Mouse (Mus musculus) right cerebral cortex, postnatal 36 days (tissue): ENCODE measurements at regions not wholly inside any gene's neighbourhood (a gene's known extent, or its start where the extent isn't known, plus 50 kb on each side); places are given as distances from the start of the nearest gene placed in this dataset.

Source experiments
- DNase-seq, 2 experiments: peaks; one replicate each; pipeline ENCODE4 v3.0.0; 2022; ENCODE audit warnings: low spot score in 2 of 2, mixed read lengths in 1 of 2

DNA sequence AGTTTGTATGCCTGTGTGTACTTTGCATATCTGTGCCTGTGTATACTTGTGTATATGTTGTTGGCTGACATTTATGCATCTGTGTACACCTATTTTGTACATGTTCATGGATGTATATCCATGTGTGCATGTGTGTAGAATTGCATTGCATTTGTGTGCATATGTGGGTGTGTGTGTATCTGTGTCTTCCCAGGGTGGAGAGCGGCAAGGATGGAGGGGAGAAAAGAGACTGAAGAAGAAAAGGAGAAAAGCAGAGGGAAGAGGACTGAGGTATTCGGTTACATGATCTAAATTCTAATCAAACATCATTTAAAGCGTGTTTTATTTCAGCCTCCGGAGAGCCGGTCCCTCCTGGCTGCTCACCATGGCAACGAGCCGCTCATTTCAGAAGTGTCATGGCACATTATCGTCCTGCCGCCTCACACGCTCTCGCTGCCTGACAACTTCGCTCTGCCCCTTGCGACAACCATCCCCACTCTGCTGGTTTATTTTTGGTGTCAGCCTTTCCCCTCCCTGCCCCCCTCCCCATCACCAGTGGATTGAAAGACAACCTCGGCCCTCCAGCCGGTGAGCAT lies 58.6 kb downstream of the Mrm1 start:
- peak; percentile 65 to 77 for DNase-seq

DNA sequence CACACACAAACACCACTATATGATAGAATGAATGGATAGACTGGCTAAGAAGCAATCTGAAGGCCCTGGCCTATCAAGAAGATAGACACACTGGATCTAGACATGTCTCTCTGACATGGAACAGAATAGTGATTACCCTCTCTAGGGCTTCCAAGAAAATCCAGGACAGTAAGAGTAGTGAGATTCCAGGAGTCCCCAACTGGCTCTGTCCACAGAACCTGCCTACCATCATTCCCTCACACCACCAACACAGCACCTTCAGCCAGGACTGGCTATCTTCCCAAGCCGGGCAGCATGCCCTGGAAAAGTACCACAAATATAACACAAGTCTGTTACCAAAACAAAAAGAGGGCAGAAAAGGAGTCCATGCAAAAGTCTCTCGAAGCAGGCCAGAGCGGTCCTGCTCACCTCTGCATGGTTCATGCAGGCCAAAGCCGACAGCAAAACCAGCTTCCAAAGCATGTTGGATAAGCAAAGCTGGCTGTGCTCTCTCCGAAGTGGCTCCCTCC lies 59.8 kb downstream of the Mrm1 start:
- peak; percentile 36 to 56 for DNase-seq

DNA sequence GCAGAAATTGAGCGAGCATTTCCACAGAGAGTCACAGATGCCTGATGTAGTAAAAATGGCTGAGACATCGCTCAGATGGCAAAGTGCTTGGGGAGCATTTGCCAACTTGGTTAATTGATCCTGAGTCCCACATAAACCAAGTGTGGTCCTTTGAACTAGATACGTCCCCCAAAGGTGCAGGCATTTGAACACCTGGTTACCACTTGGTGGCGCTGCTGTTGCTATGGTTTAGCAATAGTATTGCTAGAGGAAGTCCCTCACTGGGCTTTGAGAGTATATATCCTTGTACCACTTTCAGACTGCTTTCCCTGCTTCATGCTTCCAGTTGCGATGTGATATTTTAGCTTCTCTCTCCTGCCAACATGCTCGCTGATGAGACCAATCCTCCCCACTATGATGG lies 67.3 kb downstream of the Mrm1 start:
- no peak for DNase-seq

DNA sequence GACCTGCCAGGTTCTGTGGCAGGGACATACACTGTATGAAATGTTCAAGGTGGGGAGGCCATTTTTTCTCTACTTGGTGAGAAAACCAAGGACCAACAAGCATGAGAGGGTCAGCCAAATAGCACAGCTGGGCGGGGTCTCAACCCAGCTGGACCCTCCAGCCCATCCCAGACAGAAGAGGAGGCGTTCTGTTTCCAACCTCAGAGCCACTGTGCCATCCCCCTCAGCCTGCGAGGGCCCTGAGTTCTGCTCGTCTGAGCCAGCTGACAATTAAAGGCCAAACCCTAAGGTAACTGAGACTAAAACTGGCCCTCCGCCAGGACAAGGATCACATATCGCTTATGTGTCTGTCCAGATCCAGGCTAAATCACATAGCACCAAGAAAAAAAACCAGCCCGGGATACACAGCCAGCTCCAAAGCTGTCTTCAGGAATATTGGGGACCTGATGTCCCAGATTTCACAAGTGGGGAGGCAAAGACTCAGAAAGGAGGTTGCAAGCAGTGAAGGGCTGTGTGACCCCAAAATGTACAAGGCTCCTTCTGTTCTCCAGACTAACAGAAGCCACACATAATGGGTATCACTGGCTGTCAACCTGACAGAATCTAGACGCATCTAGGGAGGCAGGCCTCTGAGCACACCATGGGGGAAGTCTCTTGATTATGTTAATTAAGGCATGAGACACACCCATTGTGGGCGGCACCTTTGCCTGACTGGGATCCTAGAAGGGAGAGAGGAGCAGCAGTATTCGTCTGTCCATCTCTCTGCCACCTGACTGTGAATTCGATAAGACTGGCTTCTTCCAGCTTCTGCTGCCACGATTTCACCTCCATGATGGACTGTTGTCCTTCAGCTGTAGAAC lies 69.6 kb downstream of the Mrm1 start:
- no peak for DNase-seq

DNA sequence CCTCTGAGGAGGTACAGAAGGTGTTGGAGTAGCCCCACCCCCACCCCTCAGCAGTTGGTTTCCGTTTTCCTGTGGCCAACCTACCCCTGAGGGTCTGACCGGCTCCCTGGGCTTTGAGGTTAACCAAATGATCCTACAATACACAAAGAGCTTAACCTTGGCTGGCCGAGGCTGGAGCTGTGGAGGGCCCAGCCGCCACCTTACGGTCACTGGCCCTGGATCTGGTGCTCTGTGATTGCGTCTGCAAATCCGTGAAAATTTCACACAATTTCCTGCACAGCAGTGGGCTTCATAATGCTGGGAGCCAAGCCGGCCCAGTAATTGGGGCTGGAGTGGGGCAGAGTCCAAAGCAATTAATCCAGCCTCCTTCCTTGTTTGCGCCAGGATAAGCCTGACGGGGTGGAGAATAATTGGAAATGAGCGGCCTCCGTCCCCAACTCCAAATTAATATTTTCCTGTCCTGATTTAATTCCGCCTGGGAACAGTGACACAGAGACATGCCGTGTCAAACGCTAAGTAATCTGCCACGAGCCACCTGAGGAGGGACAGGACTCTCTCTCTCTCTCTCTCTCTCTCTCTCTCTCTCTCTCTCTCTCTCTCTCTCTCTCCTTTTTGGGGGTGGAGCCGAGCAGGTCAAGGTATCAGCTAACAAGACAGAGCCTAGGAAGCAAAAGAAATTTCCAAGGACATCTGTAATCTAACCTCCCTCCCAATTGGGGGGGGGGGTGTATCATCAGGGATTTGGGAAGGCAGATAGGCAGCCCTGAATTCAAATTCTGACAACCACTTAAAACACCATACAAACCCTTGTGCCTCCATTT lies 80.3 kb downstream of the Mrm1 start:
- DNase-seq, result no peak

DNA sequence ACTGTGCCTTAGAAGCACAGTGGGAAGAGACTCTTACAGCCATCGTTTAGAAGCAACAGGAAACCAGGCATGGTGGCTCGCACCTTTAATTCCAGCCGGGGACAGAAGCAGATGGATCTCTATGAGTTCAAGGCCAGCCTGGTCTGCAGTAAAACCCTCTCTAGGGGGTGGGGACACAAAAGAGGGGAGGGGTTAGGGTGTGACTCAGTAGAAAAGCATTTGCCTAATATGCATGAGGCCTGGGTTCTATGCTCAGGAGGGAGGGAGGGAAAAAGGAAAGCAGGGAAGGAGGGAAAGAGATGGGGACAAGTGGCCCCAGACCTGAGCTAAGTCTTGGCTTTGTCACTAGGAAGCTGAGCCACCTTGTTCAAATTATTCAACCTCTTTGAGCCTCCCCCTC lies 81.2 kb downstream of the Mrm1 start:
- DNase-seq, result no peak

DNA sequence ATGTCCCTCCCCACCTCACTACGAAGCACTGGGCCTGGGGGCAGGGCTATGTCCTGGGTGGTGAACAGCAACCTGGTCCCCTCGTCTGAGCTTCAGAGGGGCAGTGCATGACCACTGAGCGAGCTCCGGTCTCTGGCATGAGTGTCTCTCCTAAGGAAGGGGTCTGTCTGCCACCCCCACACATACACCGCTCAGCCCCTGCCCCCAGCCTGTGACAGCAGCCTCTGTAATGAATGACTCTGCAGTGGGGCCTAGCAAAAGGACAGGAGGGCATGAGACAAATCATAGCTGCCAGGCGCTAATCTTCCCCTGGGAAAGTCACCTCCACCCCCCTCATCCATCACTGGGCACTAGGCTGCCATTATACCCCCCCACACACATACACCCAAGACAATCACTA lies 87.4 kb downstream of the Mrm1 start:
- DNase-seq, result no peak

DNA sequence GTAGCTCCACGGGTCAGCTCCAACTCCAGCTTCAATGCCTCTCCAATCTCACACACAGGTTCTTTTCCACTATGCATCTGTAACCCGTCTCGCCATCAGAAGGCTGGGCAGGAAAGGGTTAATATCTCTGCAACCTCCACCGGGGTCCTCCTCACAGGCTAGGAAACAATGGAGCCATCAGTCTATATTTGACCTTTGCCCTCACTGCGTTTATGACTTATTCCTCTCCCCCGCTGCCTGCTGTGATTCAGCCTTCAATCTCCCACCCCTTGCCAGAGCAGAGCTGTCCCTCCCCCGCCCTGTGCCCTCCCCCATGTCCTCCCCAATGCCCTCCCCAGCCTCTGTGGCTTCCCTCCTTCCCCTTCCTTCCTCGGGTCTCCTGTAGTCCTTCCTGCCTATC lies 89.1 kb downstream of the Mrm1 start:
- no peak for DNase-seq

DNA sequence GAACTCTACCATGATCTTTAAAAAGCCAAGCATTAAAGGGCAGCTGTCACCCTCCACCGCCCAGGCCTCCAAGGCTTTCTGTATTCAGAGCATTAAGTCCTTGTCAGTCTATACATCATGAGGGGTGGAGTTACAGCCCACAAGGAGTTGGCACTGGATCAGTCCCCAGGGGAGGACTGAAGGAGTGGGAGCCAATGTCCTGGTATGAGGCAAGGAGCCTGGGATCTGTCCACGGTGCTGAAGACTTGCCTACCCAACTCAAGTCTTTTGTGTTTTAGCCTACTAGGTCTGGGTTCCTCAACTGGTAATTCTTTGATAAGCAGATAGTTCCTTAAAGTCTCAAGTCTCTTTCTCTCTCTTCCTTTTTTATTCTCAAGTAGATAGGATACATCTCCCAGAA lies 90.1 kb downstream of the Mrm1 start:
- no peak for DNase-seq

DNA sequence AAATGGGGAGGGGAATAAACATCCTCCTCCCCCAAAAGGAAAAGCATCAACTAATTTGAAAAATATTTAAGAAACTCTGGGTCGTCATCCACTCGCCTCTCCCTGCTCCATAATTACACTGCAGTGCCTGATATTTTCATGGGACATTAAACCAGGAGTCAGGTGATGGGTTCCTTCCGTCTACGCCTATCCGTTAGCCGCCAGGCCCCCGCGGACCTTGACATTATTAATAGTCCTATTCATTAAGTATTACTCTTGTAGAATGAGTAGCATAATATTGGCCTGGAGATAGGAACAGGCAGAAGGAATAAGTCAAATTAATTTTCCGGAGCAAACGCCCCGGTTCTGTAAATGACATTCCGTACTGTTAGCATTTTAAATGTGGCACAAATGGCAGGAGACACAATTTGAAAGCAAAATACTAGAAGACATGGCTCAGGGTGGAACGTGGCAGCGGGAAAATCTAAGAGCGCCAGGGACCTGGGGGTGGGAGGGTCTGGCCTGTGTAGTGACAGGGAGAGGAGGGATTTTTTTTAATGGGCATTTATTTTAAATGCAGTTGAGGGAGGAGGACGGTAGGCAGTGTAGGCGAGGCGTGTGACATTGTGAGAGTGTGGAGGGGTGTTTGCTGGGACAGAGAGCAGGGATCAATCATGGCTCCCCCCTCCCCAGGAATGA lies 93.2 kb downstream of the Mrm1 start:
- no peak for DNase-seq

DNA sequence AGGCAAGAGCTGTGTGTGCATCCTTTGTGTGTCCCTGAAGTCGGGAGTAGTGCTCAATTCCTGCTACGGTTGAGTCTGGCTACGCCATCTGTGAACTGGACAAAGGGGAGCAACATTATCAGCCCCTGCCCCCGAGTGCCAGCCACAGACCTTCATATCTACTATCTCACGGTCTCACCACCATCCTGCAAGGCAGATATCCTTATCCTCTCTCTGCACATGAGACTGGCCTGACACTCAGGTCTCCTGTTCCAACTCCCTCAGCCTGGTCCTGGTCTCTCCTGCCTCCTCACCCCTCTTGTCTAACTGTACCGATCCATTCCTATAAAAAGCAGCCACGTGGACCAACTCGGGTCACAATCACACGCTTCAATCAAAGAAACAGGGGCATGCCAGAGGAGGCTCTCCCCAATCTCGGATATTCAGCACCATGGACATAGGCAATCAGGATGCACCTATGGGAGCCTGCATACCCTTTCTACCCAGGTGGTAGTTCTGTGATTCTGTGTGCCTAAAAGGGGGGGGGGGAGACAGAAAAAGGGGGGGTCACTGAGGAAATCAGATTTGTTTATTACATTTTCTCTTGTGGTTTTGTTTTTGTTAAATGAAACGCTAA lies 94.0 kb downstream of the Mrm1 start:
- no peak for DNase-seq

DNA sequence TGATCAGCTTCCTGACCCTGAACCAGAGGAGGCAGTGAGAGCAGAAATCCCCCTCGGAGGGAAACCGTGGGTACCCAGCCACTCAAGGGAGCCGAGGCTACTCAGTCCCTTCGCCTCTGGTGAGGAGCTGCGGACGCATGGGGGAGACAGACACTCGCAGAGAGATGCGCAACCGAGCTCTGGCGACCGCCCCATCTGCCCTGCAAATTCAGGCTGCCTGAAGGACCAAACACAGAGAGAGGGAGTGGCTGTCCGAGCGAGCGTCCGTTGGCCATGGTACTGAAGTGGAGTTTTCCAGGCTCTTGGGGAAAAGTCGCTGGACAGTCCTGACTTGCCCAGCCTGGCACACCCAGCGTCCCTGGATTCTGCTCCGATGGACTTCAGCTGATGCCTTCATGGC lies 95.2 kb downstream of the Mrm1 start:
- DNase-seq, result peak in 1 of 2 experiments; percentile 20

DNA sequence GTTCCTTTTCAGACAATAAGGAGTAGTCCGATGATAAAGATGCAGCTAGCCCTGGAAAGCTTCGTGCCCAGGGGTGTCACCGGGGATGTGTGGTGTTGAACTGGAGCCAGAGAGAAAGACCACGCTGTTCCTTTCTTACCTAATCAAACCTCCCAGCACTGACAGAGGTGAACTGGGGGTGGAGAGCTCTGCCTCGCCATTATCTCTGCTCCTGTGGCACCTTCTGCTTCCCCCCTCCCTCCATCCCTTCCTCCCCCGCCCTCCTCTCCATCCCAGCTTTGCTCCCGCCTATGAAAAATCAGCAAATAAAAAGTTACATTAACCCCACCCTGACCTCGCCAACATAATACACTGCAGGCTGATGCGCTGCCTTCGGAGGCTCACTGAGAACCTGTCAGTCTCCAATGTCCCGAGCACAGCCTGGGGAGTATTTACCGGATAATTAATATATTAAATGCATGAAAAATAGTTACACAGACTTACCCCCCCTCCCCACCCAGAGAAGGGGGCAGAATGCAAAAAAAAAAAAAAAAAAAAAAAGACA lies 96.6 kb downstream of the Mrm1 start:
- DNase-seq, result no peak

DNA sequence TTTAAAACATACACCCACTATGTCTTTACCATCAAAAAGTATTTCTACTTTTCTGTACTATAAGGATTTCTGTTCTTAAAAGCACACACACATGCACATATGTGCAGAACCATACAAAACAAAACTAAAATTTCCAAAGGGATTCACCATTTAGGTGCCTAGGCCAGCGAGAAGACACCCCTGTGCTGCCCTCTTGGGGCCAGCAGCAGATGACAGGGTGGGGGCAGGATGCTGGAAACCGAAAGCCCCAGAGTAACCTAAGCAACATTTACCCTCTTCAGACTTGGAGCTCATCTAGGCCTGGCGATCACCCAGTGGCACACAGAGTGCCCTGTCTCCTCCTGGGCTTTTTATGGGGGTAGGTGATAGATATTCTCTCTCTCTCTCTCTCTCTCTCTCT lies 97.3 kb downstream of the Mrm1 start:
- DNase-seq, result no peak

DNA sequence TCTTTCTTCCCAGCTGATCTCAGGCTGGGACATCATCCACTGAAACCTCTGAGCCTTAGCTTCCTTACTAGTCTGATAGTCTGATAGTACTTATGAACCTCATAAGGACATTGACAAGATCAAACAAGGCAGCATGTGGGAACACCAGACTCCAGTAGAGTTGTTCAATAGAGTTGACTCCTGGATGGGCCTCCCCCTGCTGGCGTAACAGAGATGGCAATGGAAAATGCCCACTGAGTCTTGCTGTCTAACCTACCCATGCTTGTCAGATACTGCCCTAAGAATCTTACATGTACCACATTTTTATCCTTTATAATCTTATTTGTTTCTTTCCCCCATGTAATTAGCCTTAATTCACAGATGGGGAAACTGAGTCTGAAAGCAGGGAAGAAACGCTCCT lies 98.2 kb downstream of the Mrm1 start:
- no peak for DNase-seq

DNA sequence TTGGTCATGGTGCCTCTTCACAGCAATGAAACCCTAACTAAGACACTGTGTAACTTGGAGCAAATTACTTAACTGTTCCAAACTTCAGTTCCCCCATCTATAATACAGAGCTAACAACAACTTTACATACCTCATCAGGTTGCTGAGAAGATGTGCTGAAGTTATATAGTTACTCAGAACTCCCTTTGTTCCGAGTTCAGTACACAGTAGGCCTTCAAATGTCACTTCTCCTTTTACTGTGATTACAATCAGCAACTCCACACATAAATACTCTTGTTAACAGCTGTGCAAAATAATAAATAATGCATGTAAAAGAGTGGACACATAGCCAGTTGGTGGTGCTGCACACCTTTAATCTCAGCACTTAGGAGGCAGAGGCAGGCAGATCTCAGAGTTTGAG lies 99.5 kb downstream of the Mrm1 start:
- no peak for DNase-seq

DNA sequence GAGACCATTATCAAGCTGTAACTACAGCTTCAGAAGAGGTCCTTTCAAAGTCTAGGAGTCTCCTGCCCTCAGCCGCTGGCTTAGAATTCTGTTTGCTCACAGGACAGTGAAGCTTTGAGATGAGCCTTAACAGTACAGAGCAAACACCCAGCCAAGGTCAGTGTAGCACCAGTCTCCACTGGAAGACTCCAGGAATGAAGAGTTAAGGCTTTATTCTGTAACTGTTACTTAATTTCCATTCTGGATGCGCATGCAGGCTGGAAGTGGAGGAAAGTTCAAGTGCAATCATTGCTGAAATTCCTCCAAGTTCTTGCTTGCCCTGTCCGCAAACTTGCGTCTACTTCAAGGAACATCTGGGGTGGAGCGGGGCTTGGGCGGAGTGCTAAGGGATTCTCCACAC lies 106.6 kb downstream of the Mrm1 start:
- no peak for DNase-seq

DNA sequence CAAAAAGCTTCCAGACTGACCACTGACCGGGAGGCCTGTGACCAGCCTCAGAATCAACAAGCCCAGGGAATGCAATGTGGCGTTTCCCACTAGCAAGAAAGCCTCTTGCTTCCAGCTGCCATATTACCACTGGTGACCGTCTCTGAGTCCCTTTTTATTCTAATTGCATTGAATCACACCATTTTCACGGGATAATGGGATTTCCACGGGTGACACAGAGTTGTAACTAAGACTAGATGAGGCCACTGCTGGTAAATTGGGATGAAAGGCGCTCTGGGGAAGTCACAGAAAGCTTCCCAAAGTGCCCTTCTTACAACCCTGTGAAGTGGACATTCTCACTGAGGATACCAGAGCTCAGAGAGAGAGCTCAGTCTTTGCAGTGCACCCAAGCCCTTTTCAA lies 107.4 kb downstream of the Mrm1 start:
- no peak for DNase-seq

DNA sequence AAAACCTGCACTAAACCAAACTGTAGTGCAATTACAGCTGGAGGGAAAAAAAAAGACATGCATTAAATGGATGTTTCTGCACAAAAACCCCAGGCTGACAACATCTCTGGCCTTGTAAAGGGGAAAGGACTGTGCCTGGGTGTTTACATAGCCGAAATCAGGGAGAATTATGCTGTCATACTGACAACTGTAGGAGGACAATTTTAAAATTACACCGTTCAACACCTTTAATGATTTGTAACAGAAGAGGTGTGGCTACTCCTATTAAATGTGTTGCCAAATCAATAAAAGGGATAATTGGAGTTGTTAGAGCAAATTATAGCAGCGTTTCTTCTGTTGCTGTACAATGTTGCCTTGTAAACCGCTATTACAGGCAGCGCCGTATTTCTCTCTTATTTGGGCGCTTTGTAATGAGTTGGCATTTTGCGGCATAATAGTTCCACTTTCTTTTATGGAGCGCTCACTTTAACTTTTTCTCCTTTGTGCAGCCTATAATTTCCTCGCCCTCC lies 111.0 kb downstream of the Mrm1 start:
- no peak for DNase-seq

DNA sequence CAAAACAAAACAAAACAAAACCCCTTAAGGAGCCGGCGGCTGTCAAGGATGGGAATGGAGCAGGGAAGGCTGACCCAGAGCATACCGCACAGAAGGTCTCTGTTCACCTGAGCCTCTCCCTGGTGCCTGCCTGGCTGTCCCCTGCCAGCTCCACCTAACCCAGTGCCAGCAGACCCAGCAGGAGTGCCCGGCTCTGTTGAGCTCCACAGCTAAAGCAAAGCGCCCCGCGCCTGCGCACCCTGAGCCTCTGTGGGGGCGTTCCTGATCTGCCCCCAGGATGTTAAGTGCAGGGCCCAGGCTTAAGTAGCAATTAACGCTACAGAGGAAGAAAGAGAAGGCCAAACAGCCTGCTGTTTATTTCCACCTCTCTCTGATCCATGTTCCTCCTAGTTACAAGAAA lies 111.5 kb downstream of the Mrm1 start:
- no peak for DNase-seq

DNA sequence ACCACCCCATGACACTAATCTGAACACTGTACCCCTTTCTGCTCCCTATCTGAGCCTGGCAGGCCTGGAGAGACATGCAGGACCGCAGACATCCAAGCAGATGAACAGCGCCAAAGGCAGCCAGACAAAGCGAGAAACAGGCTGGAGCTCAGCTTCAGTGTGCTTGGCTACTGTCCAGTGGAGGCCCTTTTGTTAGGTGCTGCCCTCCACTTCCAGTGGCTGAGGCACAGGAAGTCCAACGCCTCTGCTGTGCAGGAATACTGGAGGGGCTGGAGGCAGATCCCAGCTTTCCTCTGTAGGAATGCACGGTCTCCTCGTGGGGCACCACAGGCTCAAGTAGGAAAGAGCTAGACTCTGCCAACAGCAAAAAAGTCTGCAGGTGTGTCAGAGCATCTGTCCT lies 112.6 kb downstream of the Mrm1 start:
- DNase-seq, result no peak
